Mouse (Mus musculus): ENCODE results near the gene Fli1. TPM values are rescaled to one million over a fixed set of nuclear protein-coding genes. Genes with fewer than 3 reads are reported as not detected.

The Fli1 gene
- polyA plus RNA-seq, 1 experiment from 2014 or later = 20.2 TPM

DNA sequence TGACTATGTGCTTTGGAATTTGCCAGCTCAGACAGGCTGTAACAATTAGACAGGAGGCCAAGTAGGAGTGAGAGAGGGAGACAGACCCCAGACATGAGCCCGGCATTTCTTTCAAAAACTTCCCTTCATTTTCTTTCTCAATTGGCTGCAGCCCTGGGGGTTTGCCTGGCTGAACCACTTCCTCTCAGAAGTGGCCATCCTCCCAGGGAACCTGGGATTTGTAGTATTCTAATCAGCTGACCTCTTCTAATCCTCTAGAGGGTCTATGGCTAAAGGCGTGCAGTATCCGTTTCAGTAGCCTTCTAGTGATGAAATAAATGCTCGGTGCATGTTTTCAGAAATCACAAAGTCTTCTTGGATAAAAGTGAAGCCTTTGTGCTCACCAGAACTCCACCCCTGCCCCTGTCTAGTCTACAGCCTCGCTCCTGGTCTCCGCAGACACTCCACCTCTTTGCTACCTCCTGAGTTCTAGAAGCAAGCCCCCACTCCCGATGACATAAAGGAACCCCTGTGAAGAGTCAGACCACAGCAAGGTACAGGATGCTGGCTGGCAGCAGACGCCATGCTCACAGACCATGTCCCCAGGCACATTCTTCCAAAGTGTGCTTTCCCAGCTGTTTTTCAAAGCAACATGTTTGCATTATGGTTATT lies 125.1 kb downstream of the Fli1 start:
- H3K4me1 ChIP-seq (replicated peaks) = 0 out of 2 replicates have a peak, but pooled peaks cover 18% of the 10 kb centered on the region
- H3K9ac ChIP-seq = no peak overlapping the region
- peak overlapping the region; percentile 17; the same call in 1 of the 2 replicates for H3K4me2 ChIP-seq
- no peaks in the 10 kb centered on the region for H3K9me3 ChIP-seq (replicated peaks)
- 41% methylated on average over 8 of the region's 8 CpGs for WGBS
- peaks cover 14% of the 10 kb centered on the region; the same call in 1 of the 2 replicates for H3K36me3 ChIP-seq
- H3K27ac ChIP-seq (ENCODE audit: poor library complexity, severe bottlenecking) = no peak overlapping the region
- 0 out of 2 replicates have a peak, but pooled peaks have one; percentile 33 for ATAC-seq (ENCODE audit: insufficient number of reproducible peaks, low FRiP score)
- H3K27me3 ChIP-seq (replicated peaks) = no peaks in the 10 kb centered on the region
- H3K4me3 ChIP-seq = no peak overlapping the region

DNA sequence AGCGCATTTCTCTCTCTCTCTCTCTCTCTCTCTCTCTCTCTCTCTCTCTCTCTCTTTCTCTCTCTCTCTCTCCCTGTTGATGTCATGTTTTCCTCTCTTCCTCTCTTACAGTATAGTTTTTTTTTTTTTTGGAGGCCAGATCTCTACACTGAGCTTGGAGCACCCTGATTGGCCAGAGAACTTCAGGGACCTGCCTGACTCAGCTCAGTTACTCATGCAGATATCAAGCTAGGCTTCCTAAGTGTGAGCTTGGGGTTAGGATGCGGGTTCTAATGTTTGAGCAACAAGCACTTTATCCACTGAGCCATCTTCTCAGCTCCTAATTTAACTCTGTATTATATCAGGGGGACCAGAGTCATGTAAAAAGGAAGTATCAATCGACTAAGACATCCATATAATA lies 126.7 kb downstream of the Fli1 start:
- H3K4me3 ChIP-seq = no peak overlapping the region
- no peak overlapping the region for H3K9ac ChIP-seq
- H3K4me1 ChIP-seq (replicated peaks) = 0 out of 2 replicates have a peak, but pooled peaks cover 22% of the 10 kb centered on the region
- no peak overlapping the region for H3K27ac ChIP-seq (ENCODE audit: poor library complexity, severe bottlenecking)
- H3K9me3 ChIP-seq (replicated peaks) = no peaks in the 10 kb centered on the region
- 84% methylated on average over 3 of the region's 3 CpGs for WGBS
- 0 out of 2 replicates have a peak, but pooled peaks cover 6% of the 10 kb centered on the region for H3K36me3 ChIP-seq
- H3K27me3 ChIP-seq (replicated peaks) = no peaks in the 10 kb centered on the region
- no peak overlapping the region for H3K4me2 ChIP-seq
- ATAC-seq (ENCODE audit: insufficient number of reproducible peaks, low FRiP score) = no peak

DNA sequence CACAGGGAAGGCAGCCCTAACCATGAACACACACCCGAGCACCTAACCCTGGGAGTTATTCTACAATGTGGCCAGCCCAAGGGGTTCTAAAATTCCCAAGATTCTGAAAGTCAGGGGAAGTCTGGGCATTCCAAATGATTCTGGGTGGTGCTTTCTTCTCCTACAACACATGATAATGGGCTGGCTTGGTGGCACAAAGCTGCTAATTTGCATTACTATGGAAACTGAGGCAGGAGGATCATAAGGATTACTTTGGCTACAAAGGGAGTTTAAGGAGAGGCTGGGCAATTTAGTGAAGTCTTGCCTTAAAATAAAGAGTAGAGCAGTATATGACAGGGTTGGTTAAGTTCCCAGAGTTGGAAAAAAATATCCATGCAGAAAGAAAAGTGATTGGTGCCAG lies 127.7 kb downstream of the Fli1 start:
- Histone ChIP-seq H3K27ac (ENCODE audit: poor library complexity, severe bottlenecking) (no peak overlapping the region), H3K4me1 (replicated peaks) (0 out of 2 replicates have a peak, but pooled peaks cover 22% of the 10 kb centered on the region), H3K9me3 (replicated peaks) (no peaks in the 10 kb centered on the region), H3K4me2 (no peak overlapping the region), H3K36me3 (0 out of 2 replicates have a peak, but pooled peaks cover 5% of the 10 kb centered on the region), H3K27me3 (replicated peaks) (0 out of 2 replicates have a peak, but pooled peaks cover 7% of the 10 kb centered on the region), H3K4me3 (no peak overlapping the region), H3K9ac (no peak overlapping the region)
- no peak for ATAC-seq (ENCODE audit: insufficient number of reproducible peaks, low FRiP score)
- WGBS = 63% methylated on average over 1 of the region's 1 CpGs

DNA sequence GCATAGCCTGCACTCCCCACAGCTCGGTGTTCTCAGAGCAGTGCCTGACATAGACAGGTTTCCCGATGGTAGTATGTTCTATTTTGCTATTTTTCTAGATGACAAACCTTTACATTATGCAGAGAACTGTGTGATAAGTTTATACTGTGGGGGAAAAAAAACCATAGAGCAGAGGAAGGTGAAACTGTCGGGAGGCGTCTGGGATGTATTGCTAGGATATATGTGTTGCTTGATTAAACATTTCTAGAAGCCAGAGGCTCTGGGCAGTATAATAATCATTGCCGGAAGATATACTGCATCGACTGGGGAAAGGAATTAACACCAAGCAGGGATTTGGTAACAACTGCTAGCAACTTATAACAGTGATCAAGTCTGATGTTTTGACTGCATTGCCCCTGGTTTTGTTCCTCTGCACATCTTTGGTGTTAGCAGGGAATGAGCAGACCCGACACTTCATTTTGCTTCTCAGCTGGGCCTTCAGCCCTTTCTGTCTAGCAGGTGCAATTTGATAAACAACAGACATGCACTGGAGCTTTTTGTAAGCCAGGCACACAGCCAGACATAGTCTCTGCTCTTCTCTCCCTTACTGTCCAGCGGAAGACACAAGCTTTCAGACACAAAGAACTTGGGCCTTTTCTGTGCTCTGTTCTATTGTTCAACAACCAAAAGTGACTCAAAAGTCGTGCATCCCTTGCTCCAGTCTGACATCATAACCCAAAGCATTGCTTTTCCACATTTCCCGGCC lies 129.7 kb downstream of the Fli1 start:
- peaks cover 27% of the 10 kb centered on the region; the same call in 1 of the 2 replicates for H3K4me1 ChIP-seq (replicated peaks)
- WGBS = 54% methylated on average over 10 of the region's 10 CpGs
- no peaks in the 10 kb centered on the region for H3K9me3 ChIP-seq (replicated peaks)
- H3K36me3 ChIP-seq = no peaks in the 10 kb centered on the region
- H3K4me3 ChIP-seq = no peak overlapping the region
- H3K4me2 ChIP-seq = no peak overlapping the region
- no peak overlapping the region for H3K9ac ChIP-seq
- H3K27me3 ChIP-seq (replicated peaks) = peaks cover 9% of the 10 kb centered on the region; the same call in 1 of the 2 replicates
- H3K27ac ChIP-seq (ENCODE audit: poor library complexity, severe bottlenecking) = peak overlapping the region; percentile 31
- ATAC-seq (ENCODE audit: insufficient number of reproducible peaks, low FRiP score) = no peak

DNA sequence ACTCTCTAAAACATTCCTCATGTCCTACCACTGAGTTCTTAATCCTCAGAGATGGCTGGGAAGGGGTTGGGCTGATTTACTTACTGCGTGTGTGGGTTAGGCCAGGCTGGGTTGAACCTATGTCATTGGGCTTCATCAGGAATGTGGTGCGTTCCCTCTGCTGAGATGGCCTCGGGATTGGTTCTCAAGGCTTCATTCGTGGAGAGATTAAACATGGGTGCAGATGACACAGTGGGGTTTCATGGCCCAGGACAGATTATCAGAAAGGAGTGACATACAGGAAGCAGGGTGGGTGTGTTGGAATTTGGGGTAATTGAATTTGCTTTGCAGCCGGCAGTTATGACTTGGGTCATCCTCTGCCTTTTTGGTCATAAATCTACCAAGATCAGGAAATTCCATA lies 131.2 kb downstream of the Fli1 start:
- peaks cover 20% of the 10 kb centered on the region; the same call in 1 of the 2 replicates for H3K4me1 ChIP-seq (replicated peaks)
- H3K36me3 ChIP-seq = no peaks in the 10 kb centered on the region
- H3K27ac ChIP-seq (ENCODE audit: poor library complexity, severe bottlenecking) = no peak overlapping the region
- no peaks in the 10 kb centered on the region for H3K9me3 ChIP-seq (replicated peaks)
- no peak overlapping the region for H3K4me2 ChIP-seq
- no peak overlapping the region for H3K9ac ChIP-seq
- peaks cover 11% of the 10 kb centered on the region; the same call in 1 of the 2 replicates for H3K27me3 ChIP-seq (replicated peaks)
- no peak overlapping the region for H3K4me3 ChIP-seq
- WGBS = 83% methylated on average over 5 of the region's 5 CpGs
- ATAC-seq (ENCODE audit: insufficient number of reproducible peaks, low FRiP score) = no peak

DNA sequence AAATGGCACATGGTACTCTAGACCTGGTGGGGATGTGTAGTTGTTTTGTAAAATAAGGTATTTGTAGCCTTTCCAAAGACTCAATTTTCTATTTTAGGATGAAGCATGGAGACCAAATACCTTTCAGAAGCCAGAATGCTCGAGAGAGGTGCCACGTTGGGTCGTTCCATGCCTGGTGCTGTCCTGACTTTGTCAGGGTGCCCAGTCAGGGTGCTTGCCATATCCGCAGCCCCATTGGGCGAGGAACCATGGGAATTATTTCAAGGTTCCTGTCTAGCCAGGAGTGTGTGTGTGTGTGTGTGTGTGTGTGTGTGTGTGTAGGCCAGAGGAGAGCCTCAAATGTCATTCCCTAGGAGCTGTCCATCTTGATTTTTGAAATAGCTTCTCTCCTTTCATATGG lies 132.0 kb downstream of the Fli1 start:
- 85% methylated on average over 5 of the region's 5 CpGs for WGBS
- H3K27me3 ChIP-seq (replicated peaks) = peaks cover 11% of the 10 kb centered on the region; the same call in 1 of the 2 replicates
- no peak for ATAC-seq (ENCODE audit: insufficient number of reproducible peaks, low FRiP score)

DNA sequence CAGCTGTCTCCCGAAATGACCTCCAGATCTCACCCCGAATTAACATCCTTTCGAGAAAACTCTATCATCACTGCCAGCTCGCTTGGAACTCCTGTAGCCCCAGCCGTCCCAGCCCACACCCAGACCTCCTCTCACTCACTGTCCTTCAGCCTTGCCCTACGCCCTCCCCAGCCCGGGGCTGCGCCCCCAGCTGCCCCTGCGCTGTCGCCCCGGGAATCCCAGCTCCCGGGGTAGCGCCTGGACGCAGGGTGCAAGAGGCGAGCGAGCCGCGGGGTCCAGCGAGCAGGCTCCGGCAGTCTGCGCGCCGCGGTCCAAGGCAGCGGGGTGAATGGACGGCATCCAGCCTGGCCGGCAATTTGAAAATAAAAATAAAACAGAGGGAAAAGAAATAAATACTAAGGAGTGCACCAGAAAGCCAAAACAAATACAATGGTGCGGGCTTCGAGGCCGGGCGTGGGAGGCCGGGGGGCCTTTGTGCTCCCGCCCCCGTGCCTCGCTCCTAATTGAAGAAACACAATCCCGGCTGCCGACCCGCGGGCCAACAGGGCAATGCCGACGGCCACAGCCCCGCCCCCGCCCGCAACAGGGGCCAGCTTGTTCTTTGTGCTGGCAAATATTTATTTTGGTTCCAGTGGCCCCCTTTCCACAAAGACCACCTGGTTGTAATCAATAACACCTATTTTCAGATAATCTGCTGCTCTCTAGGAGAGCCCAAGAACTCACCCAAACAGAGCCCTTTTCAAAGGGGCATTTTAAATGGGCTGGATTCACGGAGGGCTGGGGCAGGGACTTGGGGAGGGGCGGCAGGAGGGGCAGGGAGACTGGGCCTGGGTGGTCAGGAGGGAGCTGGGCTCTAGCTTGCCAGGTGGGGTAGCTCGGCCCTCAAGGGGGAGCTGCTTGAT lies 133.3 kb downstream of the Fli1 start:
- 3% methylated on average over 47 of the region's 47 CpGs for WGBS
- H3K27me3 ChIP-seq (replicated peaks) = peaks cover 11% of the 10 kb centered on the region; the same call in 1 of the 2 replicates
- H3K4me3 ChIP-seq = peak overlapping the region; percentile 62
- ATAC-seq (ENCODE audit: insufficient number of reproducible peaks, low FRiP score) = peak; percentile 46; the same call in 1 of the 2 replicates
- peak overlapping the region; percentile 98 for H3K4me2 ChIP-seq
- H3K27ac ChIP-seq (ENCODE audit: poor library complexity, severe bottlenecking) = no peak overlapping the region
- H3K9me3 ChIP-seq (replicated peaks) = no peaks in the 10 kb centered on the region
- no peaks in the 10 kb centered on the region for H3K36me3 ChIP-seq
- peaks cover 20% of the 10 kb centered on the region; the same call in 1 of the 2 replicates for H3K4me1 ChIP-seq (replicated peaks)
- peak overlapping the region; percentile 83 for H3K9ac ChIP-seq

More for the DNA sequence above, 132.0 kb downstream of the Fli1 start:
- H3K4me2 ChIP-seq = no peak overlapping the region
- no peak overlapping the region for H3K27ac ChIP-seq (ENCODE audit: poor library complexity, severe bottlenecking)
- no peak overlapping the region for H3K9ac ChIP-seq
- H3K4me1 ChIP-seq (replicated peaks) = peaks cover 20% of the 10 kb centered on the region; the same call in 1 of the 2 replicates
- H3K36me3 ChIP-seq = no peaks in the 10 kb centered on the region
- no peaks in the 10 kb centered on the region for H3K9me3 ChIP-seq (replicated peaks)
- H3K4me3 ChIP-seq = no peak overlapping the region

DNA sequence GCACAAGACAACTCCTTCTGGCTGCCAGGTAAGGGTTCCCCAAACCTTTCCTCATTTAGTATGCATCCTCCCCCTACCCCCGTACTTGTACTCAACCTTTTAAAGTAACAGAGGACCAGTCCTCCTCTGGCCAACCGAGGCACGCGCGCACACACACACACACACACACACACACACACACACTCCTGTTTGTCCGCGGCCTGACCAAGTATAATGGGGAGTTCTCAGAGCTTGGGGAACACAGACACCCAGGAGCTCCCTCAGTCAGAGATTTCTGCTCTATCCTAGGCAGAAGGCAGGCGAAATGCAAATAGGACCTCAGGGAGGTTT lies 134.0 kb downstream of the Fli1 start:
- Histone ChIP-seq H3K4me3 (peak overlapping the region; percentile 62), H3K4me2 (peak overlapping the region; percentile 98), H3K4me1 (replicated peaks) (peaks cover 18% of the 10 kb centered on the region; the same call in 1 of the 2 replicates), H3K9ac (peak overlapping the region; percentile 83), H3K27me3 (replicated peaks) (peaks cover 11% of the 10 kb centered on the region; the same call in 1 of the 2 replicates), H3K9me3 (replicated peaks) (no peaks in the 10 kb centered on the region), H3K36me3 (no peaks in the 10 kb centered on the region), H3K27ac (ENCODE audit: poor library complexity, severe bottlenecking) (no peak overlapping the region)
- 11% methylated on average over 8 of the region's 8 CpGs for WGBS
- no peak for ATAC-seq (ENCODE audit: insufficient number of reproducible peaks, low FRiP score)

DNA sequence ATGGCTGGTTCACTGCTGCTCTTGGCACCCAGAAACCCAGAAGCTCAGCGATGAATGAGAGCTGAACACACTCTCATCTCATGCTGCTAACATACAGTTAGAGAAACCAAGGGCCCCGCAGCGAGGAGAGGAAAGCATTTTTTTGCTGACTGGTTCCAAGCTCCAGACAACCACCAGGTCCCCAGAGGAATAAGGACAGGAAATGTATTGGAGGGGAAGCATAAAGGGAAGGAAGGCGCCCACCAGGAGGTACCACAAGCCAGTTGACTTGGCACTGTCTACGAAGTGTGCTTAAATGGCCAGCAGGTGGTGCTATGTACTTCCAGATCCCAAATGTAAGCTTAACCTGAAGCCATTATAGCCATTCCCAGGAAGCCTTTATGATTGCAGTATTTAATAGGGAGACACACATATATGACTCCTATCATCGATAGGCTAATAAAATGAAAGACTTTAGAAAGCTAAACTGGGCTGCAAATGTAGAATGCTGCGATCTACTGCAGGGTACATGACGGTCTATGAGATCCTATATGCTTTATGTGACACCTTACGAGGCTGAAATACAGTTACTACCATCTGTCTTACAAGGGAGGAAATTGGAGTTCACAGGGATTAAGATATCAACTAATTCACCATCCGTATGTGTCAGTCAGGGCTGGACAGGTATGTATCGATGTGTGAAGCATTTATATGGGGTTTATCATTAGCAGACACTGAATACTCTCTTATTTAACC lies 137.3 kb downstream of the Fli1 start:
- peaks cover 8% of the 10 kb centered on the region; the same call in 1 of the 2 replicates for H3K27me3 ChIP-seq (replicated peaks)
- H3K4me3 ChIP-seq = no peak overlapping the region
- ATAC-seq (ENCODE audit: insufficient number of reproducible peaks, low FRiP score) = no peak
- H3K9ac ChIP-seq = no peak overlapping the region
- 41% methylated on average over 11 of the region's 11 CpGs for WGBS
- no peaks in the 10 kb centered on the region for H3K9me3 ChIP-seq (replicated peaks)
- H3K36me3 ChIP-seq = no peaks in the 10 kb centered on the region
- H3K27ac ChIP-seq (ENCODE audit: poor library complexity, severe bottlenecking) = no peak overlapping the region
- peaks cover 17% of the 10 kb centered on the region for H3K4me1 ChIP-seq (replicated peaks)
- H3K4me2 ChIP-seq = no peak overlapping the region

DNA sequence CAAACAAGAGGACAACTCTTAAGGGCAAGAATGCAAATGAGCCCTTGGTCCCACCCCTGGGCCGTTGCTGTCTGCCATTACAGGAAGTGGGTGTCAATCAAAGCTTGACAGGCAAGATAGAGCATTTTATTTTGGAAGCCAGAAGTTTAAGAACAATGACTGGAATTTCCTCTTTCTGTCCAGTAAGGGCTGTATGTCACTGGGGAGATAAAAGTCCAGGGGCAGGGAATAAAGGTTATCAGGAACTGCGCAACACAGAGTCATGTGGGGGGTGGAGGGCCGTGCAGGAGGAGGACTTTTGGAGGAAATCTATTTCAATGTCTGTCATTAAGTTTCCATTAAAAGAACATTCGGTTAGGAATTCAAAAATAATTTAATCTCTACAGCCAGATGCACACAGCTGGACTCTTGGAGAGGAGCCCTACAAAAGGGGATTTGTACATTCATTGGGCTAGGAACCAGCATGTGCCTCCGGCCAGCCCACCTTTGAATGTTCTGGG lies 141.9 kb downstream of the Fli1 start:
- H3K9me3 ChIP-seq (replicated peaks) = no peaks in the 10 kb centered on the region
- ATAC-seq (ENCODE audit: insufficient number of reproducible peaks, low FRiP score) = peak; percentile 86
- no peak overlapping the region for H3K9ac ChIP-seq
- WGBS = 22% methylated on average over 5 of the region's 5 CpGs
- no peaks in the 10 kb centered on the region for H3K27me3 ChIP-seq (replicated peaks)
- H3K4me2 ChIP-seq = no peak overlapping the region
- H3K27ac ChIP-seq (ENCODE audit: poor library complexity, severe bottlenecking) = peak overlapping the region; percentile 37
- no peaks in the 10 kb centered on the region for H3K36me3 ChIP-seq
- no peak overlapping the region for H3K4me3 ChIP-seq
- peaks cover 17% of the 10 kb centered on the region for H3K4me1 ChIP-seq (replicated peaks)
